Mouse (Mus musculus): ENCODE data around the gene Foxs1.

Foxs1 gene

GRCm38 (mm10) chr2:152903586-152903985, 29.4 kb downstream of the Foxs1 start:
- DNase-seq (ENCODE audit: low spot score): no peak

DNA sequence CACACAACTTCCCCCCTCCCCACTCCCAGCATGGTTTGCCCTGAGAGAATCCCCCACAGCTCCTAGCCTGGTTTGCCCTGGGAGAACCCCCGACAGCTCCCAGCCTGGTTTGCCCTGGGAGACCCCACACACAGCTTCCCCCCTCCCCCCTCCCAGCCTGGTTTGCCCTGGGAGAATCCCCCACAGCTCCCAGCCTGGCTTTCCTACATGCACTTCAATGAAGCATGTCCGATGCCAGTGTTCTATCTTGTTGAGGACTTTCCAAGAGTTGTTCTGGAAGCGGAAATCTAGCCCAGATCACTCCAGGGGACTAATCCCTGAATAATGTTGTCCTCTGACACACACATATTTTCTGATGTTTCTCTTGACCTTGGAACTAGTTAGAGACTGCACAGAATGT, 30.4 kb downstream of the Foxs1 start:
- DNase-seq (ENCODE audit: low spot score): no peak

- no peak for DNase-seq (ENCODE audit: low spot score)
These were observed 31.7 kb downstream of the Foxs1 start for GRCm38 (mm10) chr2:152901296-152901695.

DNA sequence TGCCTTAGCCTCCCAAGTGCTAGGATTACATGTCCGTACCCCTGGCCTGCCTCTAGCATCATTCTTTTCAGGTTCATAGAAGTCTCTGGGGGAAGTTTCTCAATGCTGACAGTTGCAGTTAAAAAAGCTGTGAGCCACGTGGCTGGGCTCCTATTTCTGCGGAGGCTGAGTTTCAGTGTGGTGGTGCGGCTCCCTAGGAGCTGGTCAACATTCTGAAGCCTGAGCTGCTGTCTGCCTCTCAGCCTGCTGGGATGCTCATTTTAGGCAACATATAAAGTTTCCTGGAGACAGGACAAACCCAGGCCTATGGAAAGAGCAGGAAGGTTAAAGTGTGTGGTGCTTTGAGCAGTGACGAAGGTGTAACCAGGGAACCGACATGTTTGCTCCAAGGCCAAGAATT, 34.0 kb downstream of the Foxs1 start:
- DNase-seq (ENCODE audit: low spot score): no peak

GRCm38 (mm10) chr2:152896926-152897325, 36.1 kb downstream of the Foxs1 start:
- DNase-seq (ENCODE audit: low spot score): no peak

DNA sequence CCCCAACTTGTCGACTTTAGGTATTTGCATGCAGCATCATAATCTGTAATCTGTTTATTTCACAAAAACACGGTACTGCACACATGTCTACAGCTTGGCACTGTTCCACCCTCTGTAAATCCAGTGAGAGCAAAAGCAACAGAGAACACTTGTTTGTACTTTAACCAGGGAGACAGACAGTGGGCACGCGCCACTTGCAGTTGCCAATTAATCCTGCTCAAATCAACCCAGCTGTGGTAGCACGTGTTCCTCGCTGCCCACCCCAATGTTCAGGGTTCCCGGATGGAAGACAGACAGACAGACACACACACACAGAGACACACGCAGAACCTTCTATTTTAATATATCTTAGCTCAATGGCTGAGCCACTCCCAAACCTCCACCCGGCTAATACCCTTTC, 37.2 kb downstream of the Foxs1 start:
- DNase-seq (ENCODE audit: low spot score): no peak

GRCm38 (mm10) chr2:152888774-152889173, 44.2 kb downstream of the Foxs1 start:
- no peak for DNase-seq (ENCODE audit: low spot score)

DNA sequence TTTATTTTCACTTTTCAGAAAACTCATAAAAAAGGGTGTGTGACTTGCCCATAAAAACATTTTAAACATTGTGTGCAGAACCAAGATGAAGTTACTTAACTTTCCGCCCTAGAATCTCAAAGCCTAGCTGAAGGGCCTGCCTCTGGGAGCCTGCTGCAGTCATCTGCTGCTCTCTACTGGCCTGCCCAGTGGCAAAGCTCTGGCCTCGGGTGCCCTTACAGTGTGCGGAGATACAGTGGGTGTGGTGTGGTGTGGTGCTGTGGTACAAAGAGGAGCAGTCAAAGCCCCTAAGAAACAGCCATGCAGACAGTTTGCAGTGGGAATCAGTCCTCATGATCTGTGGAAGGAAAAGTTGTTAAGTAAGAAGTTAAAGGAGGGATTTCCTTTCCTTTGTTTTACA, 45.8 kb downstream of the Foxs1 start:
- no peak for DNase-seq (ENCODE audit: low spot score)

- DNase-seq (ENCODE audit: low spot score): no peak
These were observed 48.8 kb downstream of the Foxs1 start for GRCm38 (mm10) chr2:152884101-152884645.

Measured in ovary, postnatal 10 days (tissue).